Mouse (Mus musculus) forebrain, embryonic 11.5 days (tissue): ENCODE results near the gene Irak3. TPM values are rescaled to one million over a fixed set of nuclear protein-coding genes. Genes with fewer than 3 reads are reported as not detected.
A peak's percentile ranks its signal among the peaks of the same experiment; 100 is the strongest.
"Not testable (repeated sequence)": the region's sequence is repeated elsewhere in the genome, so short reads cannot be mapped to it uniquely, and the experiment has no call there.

ENCODE experiments used
- ATAC-seq: fragments of 200-750 bp; cut with Nextera tagmentation; replicated peaks from 2 replicates; pipeline ENCODE4 v1.8.0; 2017; ENCODE audit warnings: moderate TSS enrichment; ENCODE audit not compliant: low FRiP score
- DNase-seq: peaks from one replicate; pipeline ENCODE4 v3.0.0-alpha.2; 2017; ENCODE audit warnings: low spot score
- H3K27ac ChIP-seq: fragments of 300-500 bp; sonication (generic); 2 replicates; pipeline ENCODE4 v1.5.1; 2014; ENCODE audit warnings: low read depth, low read length
- H3K27me3 ChIP-seq: fragments of 300-500 bp; sonication (generic); 2 replicates; pipeline ENCODE4 v1.6.1; 2014; ENCODE audit warnings: mild to moderate bottlenecking, low read length, mixed read lengths; ENCODE audit not compliant: control insufficient read depth, insufficient read depth
- H3K36me3 ChIP-seq: fragments of 300-500 bp; sonication (generic); 2 replicates; pipeline ENCODE4 v1.6.1; 2014; ENCODE audit warnings: mild to moderate bottlenecking, low read length, moderate library complexity, mixed read lengths; ENCODE audit not compliant: control insufficient read depth, insufficient read depth
- H3K4me1 ChIP-seq: fragments of 300-500 bp; sonication (generic); replicated peaks from 2 replicates; pipeline ENCODE4 v1.6.1; 2014; ENCODE audit warnings: low read length, mixed read lengths; ENCODE audit not compliant: control insufficient read depth, insufficient read depth
- H3K4me2 ChIP-seq: fragments of 300-500 bp; sonication (generic); 2 replicates; pipeline ENCODE4 v1.6.1; 2014; ENCODE audit warnings: low read depth, mild to moderate bottlenecking, low read length, moderate library complexity, mixed read lengths; ENCODE audit not compliant: severe bottlenecking
- H3K4me3 ChIP-seq: fragments of 300-500 bp; sonication (generic); 2 replicates; pipeline ENCODE4 v1.5.1; 2014; ENCODE audit warnings: low read depth, low read length
- H3K9ac ChIP-seq: fragments of 300-500 bp; sonication (generic); 2 replicates; pipeline ENCODE4 v1.6.1; 2014; ENCODE audit warnings: low read length
- H3K9me3 ChIP-seq: fragments of 300-500 bp; sonication (generic); 2 replicates; pipeline ENCODE4 v1.6.1; 2016; ENCODE audit warnings: low read length, mixed read lengths; ENCODE audit not compliant: control insufficient read depth
- WGBS: fragments of 180-500 bp; shearing (Covaris S2); extraction: QIAGEN DNeasy Blood & Tissue Kit; methylation state at CpG from one replicate; pipeline ENCODE4 v1.1.7; 2014; 5-methylcytosine and 5-hydroxymethylcytosine counted together
- polyA plus RNA-seq: library from polyadenylated mRNA; unstranded; fragments of >200 nt; fragmentation: Nextera tagmentation; extraction: Ambion mirVana; gene quantifications from 2 replicates; pipeline ENCODE4 v1.2.1, GENCODE M21; 2014

The Irak3 gene
- polyA plus RNA-seq, 1 experiment from 2014 or later: 0.49 TPM

GRCm38 (mm10) chr10:120233655-120234367, 31.9 kb upstream of the Irak3 start:
- peaks cover 4% of the 10 kb centered on the region; the same call in 1 of the 2 replicates for H3K36me3 ChIP-seq
- H3K4me3 ChIP-seq: no peak overlapping the region
- H3K27ac ChIP-seq: no peak overlapping the region
- H3K27me3 ChIP-seq: no peaks in the 10 kb centered on the region
- WGBS: 34% methylated on average over 18 of the region's 18 CpGs
- DNase-seq: peak; percentile 76
- H3K9me3 ChIP-seq: no peaks in the 10 kb centered on the region
- H3K4me1 ChIP-seq: no peaks in the 10 kb centered on the region
- no peak; the same call in 1 of the 2 replicates for ATAC-seq
- no peak overlapping the region for H3K9ac ChIP-seq
- no peak overlapping the region for H3K4me2 ChIP-seq

GRCm38 (mm10) chr10:120231718-120232117, 29.8 kb upstream of the Irak3 start:
- no peak overlapping the region for H3K4me2 ChIP-seq
- peak; percentile 82 for DNase-seq
- H3K27me3 ChIP-seq: no peaks in the 10 kb centered on the region
- peaks cover 7% of the 10 kb centered on the region; the same call in 1 of the 2 replicates for H3K36me3 ChIP-seq
- no peak for ATAC-seq
- no peak overlapping the region for H3K4me3 ChIP-seq
- WGBS: 29% methylated on average over 5 of the region's 5 CpGs
- no peaks in the 10 kb centered on the region for H3K9me3 ChIP-seq
- H3K4me1 ChIP-seq: no peaks in the 10 kb centered on the region; the same call in 1 of the 2 replicates
- H3K9ac ChIP-seq: no peak overlapping the region
- H3K27ac ChIP-seq: no peak overlapping the region

GRCm38 (mm10) chr10:120226871-120227661, 25.1 kb upstream of the Irak3 start, which contains the start of gene Llph:
Llph (plus strand) TSS chr10:120227070.
- DNase-seq: peak; percentile 91
- H3K4me2 ChIP-seq: peak within 1 kb of the TSS; percentile 93
- H3K9me3 ChIP-seq: no peaks in the 10 kb centered on the region
- no peaks in the 10 kb centered on the region for H3K27me3 ChIP-seq
- under 1% methylated on average over 57 of the region's 57 CpGs for WGBS
- peak within 1 kb of the TSS; percentile 84 for H3K9ac ChIP-seq
- peak; percentile 95 for ATAC-seq
- peak within 1 kb of the TSS; percentile 99 for H3K4me3 ChIP-seq
- H3K36me3 ChIP-seq: peaks cover 7% of the 10 kb centered on the region; the same call in 1 of the 2 replicates
- H3K4me1 ChIP-seq: no peaks in the 10 kb centered on the region; the same call in 1 of the 2 replicates
- no peak within 1 kb of the TSS for H3K27ac ChIP-seq

- ATAC-seq: no peak
- H3K4me3 ChIP-seq: no peak overlapping the region
- no peak overlapping the region for H3K27ac ChIP-seq
- no peak overlapping the region for H3K9ac ChIP-seq
- no peak for DNase-seq
- no peaks in the 10 kb centered on the region for H3K36me3 ChIP-seq
- no peaks in the 10 kb centered on the region for H3K4me1 ChIP-seq
- H3K9me3 ChIP-seq: no peaks in the 10 kb centered on the region
- WGBS: 90% methylated on average over 7 of the region's 7 CpGs
- H3K4me2 ChIP-seq: no peak overlapping the region
- no peaks in the 10 kb centered on the region for H3K27me3 ChIP-seq
Observed at GRCm38 (mm10) chr10:120220776-120221175, 18.8 kb upstream of the Irak3 start.

- 89% methylated on average over 14 of the region's 14 CpGs for WGBS
- Histone ChIP-seq H3K4me3 (no peak overlapping the region), H3K9ac (no peak overlapping the region), H3K36me3 (no peaks in the 10 kb centered on the region), H3K4me1 (no peaks in the 10 kb centered on the region), H3K9me3 (no peaks in the 10 kb centered on the region), H3K27ac (no peak overlapping the region), H3K27me3 (no peaks in the 10 kb centered on the region), H3K4me2 (no peak overlapping the region)
- DNase-seq (no peak), ATAC-seq (no peak)
Observed at GRCm38 (mm10) chr10:120219578-120220359, 17.8 kb upstream of the Irak3 start.

GRCm38 (mm10) chr10:120218996-120219395, 17.1 kb upstream of the Irak3 start:
- Histone ChIP-seq H3K27me3 (no peaks in the 10 kb centered on the region), H3K9me3 (no peaks in the 10 kb centered on the region), H3K4me1 (no peaks in the 10 kb centered on the region), H3K36me3 (no peaks in the 10 kb centered on the region), H3K27ac (no peak overlapping the region), H3K9ac (no peak overlapping the region), H3K4me3 (no peak overlapping the region), H3K4me2 (no peak overlapping the region)
- ATAC-seq: no peak
- 95% methylated on average over 10 of the region's 10 CpGs for WGBS
- no peak for DNase-seq

- H3K27me3 ChIP-seq, H3K4me3 ChIP-seq, H3K9ac ChIP-seq, H3K27ac ChIP-seq, H3K4me2 ChIP-seq, H3K4me1 ChIP-seq, H3K36me3 ChIP-seq, H3K9me3 ChIP-seq, DNase-seq, ATAC-seq: not testable (repeated sequence)
- 83% methylated on average over 1 of the region's 1 CpGs for whole genome bisulfite sequencing
Observed at GRCm38 (mm10) chr10:120217099-120217498, 15.2 kb upstream of the Irak3 start.

GRCm38 (mm10) chr10:120210096-120210495, 8.2 kb upstream of the Irak3 start:
- 86% methylated on average over 3 of the region's 3 CpGs for WGBS
- no peak overlapping the region for H3K4me2 ChIP-seq
- no peak overlapping the region for H3K4me3 ChIP-seq
- H3K4me1 ChIP-seq: no peaks in the 10 kb centered on the region
- H3K27me3 ChIP-seq: no peaks in the 10 kb centered on the region
- H3K9me3 ChIP-seq: no peaks in the 10 kb centered on the region; the same call in 1 of the 2 replicates
- DNase-seq: no peak
- no peak for ATAC-seq
- no peaks in the 10 kb centered on the region for H3K36me3 ChIP-seq
- H3K9ac ChIP-seq: no peak overlapping the region
- H3K27ac ChIP-seq: no peak overlapping the region
